Mouse (Mus musculus) liver, postnatal 0 days (tissue): ENCODE results near the gene Kdm4b. TPM values are rescaled to one million over a fixed set of nuclear protein-coding genes. Genes with fewer than 3 reads are reported as not detected.
A peak's percentile ranks its signal among the peaks of the same experiment; 100 is the strongest.

Experiments
- ATAC-seq: fragments of 200-750 bp; cut with Nextera tagmentation; 2 replicates; pipeline ENCODE4 v1.8.0; 2017; ENCODE audit warnings: mild to moderate bottlenecking, moderate library complexity
- DNase-seq: peaks from one replicate; pipeline ENCODE4 v3.0.0-alpha.2; 2016
- H3K27ac ChIP-seq: fragments of 300-500 bp; sonication (generic); 2 replicates; pipeline ENCODE4 v1.5.1; 2014; ENCODE audit warnings: antibody characterized with exemption, moderate library complexity, mild to moderate bottlenecking, low read depth
- H3K27me3 ChIP-seq: fragments of 300-500 bp; sonication (generic); 2 replicates; pipeline ENCODE4 v1.6.1; 2014; ENCODE audit warnings: low read length, control low read depth, mixed read lengths; ENCODE audit not compliant: insufficient read depth
- H3K36me3 ChIP-seq: fragments of 300-500 bp; sonication (generic); replicated peaks from 2 replicates; pipeline ENCODE4 v1.6.1; 2014; ENCODE audit warnings: mild to moderate bottlenecking, control low read depth, low read length, moderate library complexity, mixed read lengths; ENCODE audit not compliant: insufficient read depth
- H3K4me1 ChIP-seq: fragments of 300-500 bp; sonication (generic); 2 replicates; pipeline ENCODE4 v1.6.1; 2014; ENCODE audit warnings: antibody characterized with exemption, mild to moderate bottlenecking, control low read depth; ENCODE audit not compliant: insufficient read depth
- H3K4me2 ChIP-seq: fragments of 300-500 bp; sonication (generic); 2 replicates; pipeline ENCODE4 v1.6.1; 2014; ENCODE audit warnings: low read depth, mild to moderate bottlenecking, low read length, moderate library complexity, mixed read lengths
- H3K4me3 ChIP-seq: fragments of 300-500 bp; sonication (generic); 2 replicates; pipeline ENCODE4 v1.5.1; 2014; ENCODE audit warnings: low read depth, low read length
- H3K9ac ChIP-seq: fragments of 300-500 bp; sonication (generic); replicated peaks from 2 replicates; pipeline ENCODE4 v1.6.1; 2014; ENCODE audit warnings: mild to moderate bottlenecking, moderate library complexity
- H3K9me3 ChIP-seq: fragments of 300-500 bp; sonication (generic); 2 replicates; pipeline ENCODE4 v1.6.1; 2016; ENCODE audit warnings: mild to moderate bottlenecking, control low read depth, low read length, mixed read lengths
- CTCF ChIP-seq: sonication (generic); IDR thresholded peaks from 2 replicates; pipeline ENCODE4 v1.5.1; 2016; ENCODE audit warnings: antibody characterized with exemption, low read depth
- EP300 ChIP-seq: IDR thresholded peaks from 2 replicates; pipeline ENCODE4 v1.6.1; 2016; ENCODE audit warnings: antibody characterized with exemption, low read depth, mild to moderate bottlenecking
- WGBS: fragments of 180-500 bp; shearing (Covaris S2); extraction: QIAGEN DNeasy Blood & Tissue Kit; methylation state at CpG from one replicate; pipeline ENCODE4 v1.1.7; 2014; ENCODE audit not compliant: insufficient replicate concordance; 5-methylcytosine and 5-hydroxymethylcytosine counted together
- polyA plus RNA-seq: library from polyadenylated mRNA; unstranded; fragments of >200 nt; fragmentation: Nextera tagmentation; extraction: Ambion mirVana; gene quantifications from 2 replicates; pipeline ENCODE4 v1.2.1, GENCODE M21; 2015

Kdm4b gene
- polyA plus RNA-seq, 1 experiment from 2014 or later: 5.8 TPM

DNA sequence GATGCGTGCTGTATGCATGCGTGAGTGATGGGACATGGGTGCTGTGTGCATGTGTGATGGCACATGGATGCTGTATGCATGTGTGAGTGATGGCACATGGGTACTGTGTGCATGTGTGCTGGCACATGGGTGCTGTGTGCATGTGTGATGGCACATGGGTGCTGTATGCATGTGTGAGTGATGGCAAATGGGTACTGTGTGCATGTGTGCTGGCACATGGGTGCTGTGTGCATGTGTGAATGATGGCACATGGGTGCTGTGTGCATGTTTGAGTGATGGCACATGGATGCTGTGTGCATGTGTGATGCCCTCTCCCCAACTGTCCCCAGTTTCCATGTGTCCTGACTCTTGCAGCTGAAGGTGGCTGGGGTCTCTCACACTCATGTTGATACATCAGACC, 94.2 kb downstream of the Kdm4b start:
- DNase-seq (no peak), ATAC-seq (no peak)
- peaks cover 7% of the 10 kb centered on the region for H3K36me3 ChIP-seq
- no peaks in the 10 kb centered on the region for H3K27me3 ChIP-seq
- WGBS: 89% methylated on average over 2 of the region's 2 CpGs
- TF ChIP-seq EP300: no peak
- TF ChIP-seq CTCF: no peak
- H3K9ac ChIP-seq: no peak overlapping the region
- H3K4me3 ChIP-seq: no peak overlapping the region
- no peak overlapping the region for H3K4me2 ChIP-seq
- H3K9me3 ChIP-seq: no peaks in the 10 kb centered on the region
- peaks cover under 1% of the 10 kb centered on the region; the same call in 1 of the 2 replicates for H3K4me1 ChIP-seq
- H3K27ac ChIP-seq: no peak overlapping the region

DNA sequence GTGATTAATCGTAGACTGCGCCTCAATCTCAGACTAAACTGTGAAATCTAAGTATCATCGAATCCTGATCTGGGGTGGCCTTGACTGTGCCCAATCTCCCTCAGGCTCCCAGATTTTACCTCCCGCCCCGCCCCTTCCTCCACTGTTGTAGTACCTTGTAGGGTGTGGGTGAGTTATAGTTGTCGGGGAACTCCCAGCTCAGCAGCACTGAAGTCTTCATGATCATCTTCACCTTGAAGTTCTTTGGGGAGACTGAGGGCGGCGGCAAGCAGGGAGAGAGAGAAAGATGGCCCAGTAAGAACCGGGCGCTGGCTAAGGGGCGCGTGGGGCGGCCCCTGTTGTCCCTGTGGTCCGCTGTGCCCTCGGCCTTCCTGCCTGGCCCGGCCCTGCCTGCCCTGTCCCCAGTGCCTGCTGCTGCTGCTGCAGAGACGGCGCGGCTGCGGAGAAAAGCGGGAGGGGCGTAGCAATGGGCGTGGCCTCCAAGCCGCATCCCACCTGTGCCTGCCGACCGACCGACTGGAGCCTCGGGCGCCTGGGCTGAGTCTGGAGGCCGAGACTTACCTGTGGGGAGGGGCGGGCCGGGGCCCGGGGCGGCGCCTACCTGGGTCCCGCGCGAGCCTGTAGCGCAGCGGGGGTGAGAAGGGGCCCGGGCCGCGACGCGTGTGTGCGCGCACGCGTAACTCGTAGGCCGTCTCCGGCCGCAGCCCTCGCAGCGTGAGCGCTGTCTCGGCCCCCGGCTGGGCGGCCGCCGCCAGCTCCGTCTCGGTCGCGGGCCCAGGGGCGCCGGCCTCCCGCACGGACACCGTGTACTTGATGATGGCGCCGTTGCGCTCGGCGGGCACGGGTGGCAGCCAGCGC, 99.1 kb downstream of the Kdm4b start:
- TF ChIP-seq CTCF: no peak
- no peak for TF ChIP-seq EP300
- ATAC-seq: peak; percentile 62
- DNase-seq: peak; percentile 62
- Histone ChIP-seq H3K4me2 (peak overlapping the region; percentile 90), H3K4me1 (peaks cover 10% of the 10 kb centered on the region), H3K27me3 (0 out of 2 replicates have a peak, but pooled peaks cover 8% of the 10 kb centered on the region), H3K9me3 (no peaks in the 10 kb centered on the region), H3K27ac (no peak overlapping the region), H3K4me3 (peak overlapping the region; percentile 52), H3K9ac (peak overlapping the region; percentile 30; the same call in 1 of the 2 replicates), H3K36me3 (peaks cover 3% of the 10 kb centered on the region; the same call in 1 of the 2 replicates)
- whole genome bisulfite sequencing: 13% methylated on average over 68 of the region's 77 CpGs

DNA sequence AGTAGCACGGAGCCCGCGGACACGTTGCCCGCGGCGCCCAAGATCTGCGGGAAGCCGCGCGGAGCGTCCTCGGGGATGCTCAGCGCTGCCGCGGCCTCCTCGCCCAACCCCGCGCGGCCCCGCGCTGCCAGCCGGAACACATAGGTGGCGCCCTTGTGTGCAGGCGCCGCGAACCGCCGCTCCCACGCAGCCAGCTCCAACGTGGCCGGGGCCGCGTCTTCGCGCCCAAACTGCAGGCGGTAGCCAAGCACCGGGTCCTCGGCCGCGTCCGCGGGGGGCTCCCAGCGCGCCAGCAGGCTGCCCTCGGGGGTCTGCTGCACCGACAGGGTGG, 99.7 kb downstream of the Kdm4b start:
- H3K27ac ChIP-seq: no peak overlapping the region
- peak overlapping the region; percentile 30; the same call in 1 of the 2 replicates for H3K9ac ChIP-seq
- TF ChIP-seq EP300 (no peak), CTCF (peak; percentile 77)
- H3K9me3 ChIP-seq: no peaks in the 10 kb centered on the region
- peak; percentile 84 for DNase-seq
- H3K4me2 ChIP-seq: peak overlapping the region; percentile 90
- WGBS: 1% methylated on average over 46 of the region's 47 CpGs
- H3K4me1 ChIP-seq: peaks cover 10% of the 10 kb centered on the region
- H3K27me3 ChIP-seq: 0 out of 2 replicates have a peak, but pooled peaks cover 8% of the 10 kb centered on the region
- H3K4me3 ChIP-seq: peak overlapping the region; percentile 52
- no peaks in the 10 kb centered on the region; the same call in 1 of the 2 replicates for H3K36me3 ChIP-seq
- peak; percentile 86 for ATAC-seq

DNA sequence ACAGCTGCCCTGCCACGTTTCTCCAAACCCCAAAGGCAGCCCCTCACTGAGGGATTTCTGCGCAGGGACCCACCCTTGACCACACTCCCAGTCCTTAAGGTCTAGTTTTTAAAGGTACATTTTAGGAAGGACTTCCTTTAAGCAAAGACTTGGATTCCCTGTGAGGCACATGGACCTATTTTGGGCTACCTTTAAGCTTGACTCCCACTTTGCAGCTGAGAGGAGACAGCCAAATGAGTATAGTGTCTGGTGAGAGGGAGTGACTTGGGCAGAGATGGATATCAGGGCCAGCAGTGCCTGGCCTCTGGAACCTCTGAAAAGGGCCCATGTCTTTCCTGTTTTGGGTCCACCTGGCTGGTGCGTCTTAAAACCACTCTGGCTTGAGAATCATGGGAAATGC, 100.1 kb downstream of the Kdm4b start:
- no peak for TF ChIP-seq EP300
- TF ChIP-seq CTCF: no peak
- peak overlapping the region; percentile 52 for H3K4me3 ChIP-seq
- no peak overlapping the region for H3K9ac ChIP-seq
- no peak for DNase-seq
- H3K27me3 ChIP-seq: 0 out of 2 replicates have a peak, but pooled peaks cover 8% of the 10 kb centered on the region
- H3K9me3 ChIP-seq: no peaks in the 10 kb centered on the region
- H3K27ac ChIP-seq: no peak overlapping the region
- H3K4me1 ChIP-seq: peaks cover 10% of the 10 kb centered on the region
- 25% methylated on average over 3 of the region's 3 CpGs for WGBS
- H3K4me2 ChIP-seq: peak overlapping the region; percentile 90
- H3K36me3 ChIP-seq: no peaks in the 10 kb centered on the region; the same call in 1 of the 2 replicates
- ATAC-seq: no peak

DNA sequence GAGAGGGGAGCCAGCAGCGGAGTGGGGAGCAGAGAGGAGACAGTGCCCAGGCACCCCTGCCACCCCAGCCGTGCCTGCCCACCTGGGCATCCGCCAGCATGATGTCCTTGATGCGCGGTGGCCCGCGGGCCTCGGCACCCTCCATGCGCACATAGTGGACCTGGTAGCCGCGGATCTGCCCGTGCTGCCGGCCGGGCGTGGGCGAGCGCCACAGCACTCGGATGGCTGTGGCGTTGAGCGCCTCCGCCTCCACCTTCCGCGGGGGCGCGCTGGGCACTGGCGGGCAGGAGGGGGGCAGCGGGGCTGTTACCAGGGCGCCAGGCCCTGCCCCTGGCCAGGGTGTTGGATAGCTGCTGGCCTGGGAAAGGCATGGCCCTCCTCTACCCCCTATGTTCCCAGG, 102.0 kb downstream of the Kdm4b start:
- H3K4me1 ChIP-seq: peaks cover 10% of the 10 kb centered on the region
- no peak overlapping the region for H3K4me2 ChIP-seq
- 84% methylated on average over 22 of the region's 28 CpGs for WGBS
- DNase-seq (no peak), ATAC-seq (no peak)
- no peak overlapping the region for H3K4me3 ChIP-seq
- no peaks in the 10 kb centered on the region for H3K9me3 ChIP-seq
- no peak for TF ChIP-seq EP300
- no peak for TF ChIP-seq CTCF
- no peak overlapping the region for H3K9ac ChIP-seq
- H3K36me3 ChIP-seq: no peaks in the 10 kb centered on the region
- H3K27me3 ChIP-seq: 0 out of 2 replicates have a peak, but pooled peaks cover 8% of the 10 kb centered on the region
- H3K27ac ChIP-seq: no peak overlapping the region

DNA sequence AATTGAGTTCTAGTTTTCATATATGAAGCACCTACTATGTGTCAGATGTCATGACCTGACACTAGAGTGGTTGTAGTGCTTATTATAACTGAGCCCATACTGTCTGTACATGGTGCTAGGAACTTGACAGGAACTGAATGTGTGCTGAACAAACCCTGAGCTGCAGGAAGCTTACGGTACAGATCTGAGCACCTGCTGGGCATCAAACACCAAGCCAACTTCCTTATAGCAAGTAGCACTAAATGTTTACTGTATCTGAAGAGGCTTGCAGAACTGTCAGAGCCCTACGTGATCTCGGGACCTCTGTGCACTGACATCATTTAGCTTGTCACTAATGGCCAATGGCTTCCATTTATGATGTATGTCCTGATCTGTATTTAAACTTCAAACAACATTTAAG, 105.7 kb downstream of the Kdm4b start:
- Histone ChIP-seq H3K9ac (no peak overlapping the region), H3K27ac (no peak overlapping the region), H3K4me3 (no peak overlapping the region), H3K4me2 (no peak overlapping the region), H3K36me3 (no peaks in the 10 kb centered on the region), H3K27me3 (0 out of 2 replicates have a peak, but pooled peaks cover under 1% of the 10 kb centered on the region), H3K9me3 (0 out of 2 replicates have a peak, but pooled peaks cover 1% of the 10 kb centered on the region), H3K4me1 (no peaks in the 10 kb centered on the region)
- DNase-seq (no peak), ATAC-seq (no peak)
- 74% methylated on average over 3 of the region's 3 CpGs for WGBS
- TF ChIP-seq EP300 (no peak), CTCF (no peak)
